Mouse (Mus musculus) liver, embryonic 11.5 days (tissue): ENCODE results near the gene Rab5c. TPM values are rescaled to one million over a fixed set of nuclear protein-coding genes. Genes with fewer than 3 reads are reported as not detected.

ENCODE experiments used
- ATAC-seq: fragments of 200-750 bp; cut with Nextera tagmentation; replicated peaks from 2 replicates; pipeline ENCODE4 v1.8.0; 2017; ENCODE audit warnings: moderate number of reproducible peaks, mild to moderate bottlenecking, moderate TSS enrichment, moderate library complexity; ENCODE audit not compliant: low FRiP score
- DNase-seq: peaks from one replicate; pipeline ENCODE4 v3.0.0-alpha.2; 2017; ENCODE audit warnings: low spot score
- H3K27ac ChIP-seq: fragments of 300-500 bp; sonication (generic); 2 replicates; pipeline ENCODE4 v1.5.1; 2014; ENCODE audit warnings: mild to moderate bottlenecking, low read depth, low read length, control low read depth
- H3K27me3 ChIP-seq: fragments of 300-500 bp; sonication (generic); replicated peaks from 2 replicates; pipeline ENCODE4 v1.6.1; 2014; ENCODE audit warnings: low read length, mixed read lengths; ENCODE audit not compliant: control insufficient read depth, insufficient read depth
- H3K36me3 ChIP-seq: fragments of 300-500 bp; sonication (generic); 2 replicates; pipeline ENCODE4 v1.6.1; 2014; ENCODE audit warnings: mild to moderate bottlenecking, low read length, moderate library complexity, mixed read lengths; ENCODE audit not compliant: control insufficient read depth, insufficient read depth
- H3K4me1 ChIP-seq: fragments of 300-500 bp; sonication (generic); replicated peaks from 2 replicates; pipeline ENCODE4 v1.6.1; 2014; ENCODE audit warnings: low read length, mixed read lengths; ENCODE audit not compliant: control insufficient read depth, insufficient read depth
- H3K4me2 ChIP-seq: fragments of 300-500 bp; sonication (generic); 2 replicates; pipeline ENCODE4 v1.6.1; 2014; ENCODE audit warnings: mild to moderate bottlenecking, control low read depth, moderate library complexity
- H3K4me3 ChIP-seq: fragments of 300-500 bp; sonication (generic); 2 replicates; pipeline ENCODE4 v1.5.1; 2014; ENCODE audit warnings: low read depth, low read length, control low read depth
- H3K9ac ChIP-seq: fragments of 300-500 bp; sonication (generic); 2 replicates; pipeline ENCODE4 v1.6.1; 2014; ENCODE audit warnings: low read depth, low read length, control low read depth
- H3K9me3 ChIP-seq: fragments of 300-500 bp; sonication (generic); 2 replicates; pipeline ENCODE4 v1.6.1; 2016; ENCODE audit warnings: low read length, inconsistent platforms, mixed read lengths; ENCODE audit not compliant: control insufficient read depth
- WGBS: fragments of 180-500 bp; shearing (Covaris S2); extraction: QIAGEN DNeasy Blood & Tissue Kit; methylation state at CpG from one replicate; pipeline ENCODE4 v1.1.7; 2014; 5-methylcytosine and 5-hydroxymethylcytosine counted together
- polyA plus RNA-seq: library from polyadenylated mRNA; unstranded; fragments of >200 nt; fragmentation: Nextera tagmentation; extraction: Ambion mirVana; gene quantifications from 2 replicates; pipeline ENCODE4 v1.2.1, GENCODE M21; 2014

The Rab5c gene
- polyA plus RNA-seq, 1 experiment from 2014 or later: 51.2 TPM

GRCm38 (mm10) chr11:100730477-100731205 is 7.4 kb downstream of the Rab5c start:
- no peak for ATAC-seq
- Histone ChIP-seq H3K27ac (no peak overlapping the region), H3K4me3 (no peak overlapping the region), H3K36me3 (peaks cover 12% of the 10 kb centered on the region; the same call in 1 of the 2 replicates), H3K4me2 (no peak overlapping the region), H3K4me1 (peaks cover 31% of the 10 kb centered on the region), H3K9ac (no peak overlapping the region), H3K27me3 (no peaks in the 10 kb centered on the region), H3K9me3 (no peaks in the 10 kb centered on the region)
- 84% methylated on average over 6 of the region's 6 CpGs for WGBS
- no peak for DNase-seq

GRCm38 (mm10) chr11:100729976-100730375 is 8.0 kb downstream of the Rab5c start:
- Histone ChIP-seq H3K27ac (no peak overlapping the region), H3K27me3 (no peaks in the 10 kb centered on the region), H3K9ac (no peak overlapping the region), H3K9me3 (no peaks in the 10 kb centered on the region), H3K4me1 (peaks cover 31% of the 10 kb centered on the region), H3K36me3 (peaks cover 12% of the 10 kb centered on the region; the same call in 1 of the 2 replicates), H3K4me3 (no peak overlapping the region), H3K4me2 (no peak overlapping the region)
- ATAC-seq (no peak), DNase-seq (no peak)
- WGBS: 54% methylated on average over 4 of the region's 4 CpGs

GRCm38 (mm10) chr11:100728601-100729000 is 9.4 kb downstream of the Rab5c start:
- no peak overlapping the region for H3K27ac ChIP-seq
- H3K4me3 ChIP-seq: no peak overlapping the region
- H3K4me2 ChIP-seq: no peak overlapping the region
- H3K9me3 ChIP-seq: no peaks in the 10 kb centered on the region
- H3K9ac ChIP-seq: no peak overlapping the region
- H3K27me3 ChIP-seq: no peaks in the 10 kb centered on the region
- H3K36me3 ChIP-seq: peaks cover 12% of the 10 kb centered on the region; the same call in 1 of the 2 replicates
- H3K4me1 ChIP-seq: peaks cover 40% of the 10 kb centered on the region
- 88% methylated on average over 6 of the region's 6 CpGs for WGBS
- ATAC-seq (no peak), DNase-seq (no peak)

DNA sequence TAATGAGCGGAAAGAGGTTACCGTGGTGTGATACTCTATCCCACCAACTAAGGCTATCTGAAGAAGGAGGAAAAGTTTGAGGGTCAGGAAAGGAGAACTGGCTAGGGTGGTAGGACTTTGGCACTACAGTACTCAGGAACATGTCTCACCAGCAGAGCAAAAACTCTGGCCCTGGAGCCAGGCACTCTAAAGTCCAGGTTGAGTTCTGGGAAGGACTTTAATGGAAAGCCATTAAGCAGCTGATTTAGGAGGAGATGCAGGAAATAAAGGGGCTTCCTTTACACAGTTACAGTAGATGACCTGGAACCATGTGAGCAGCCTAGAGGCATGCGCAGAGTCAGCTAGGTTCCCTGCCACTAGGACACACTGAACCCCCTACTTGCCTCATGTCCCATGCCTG is 10.8 kb downstream of the Rab5c start:
- H3K9me3 ChIP-seq: no peaks in the 10 kb centered on the region
- H3K4me2 ChIP-seq: no peak overlapping the region
- H3K4me3 ChIP-seq: no peak overlapping the region
- WGBS: 93% methylated on average over 3 of the region's 3 CpGs
- H3K4me1 ChIP-seq: peaks cover 45% of the 10 kb centered on the region
- H3K27ac ChIP-seq: no peak overlapping the region
- H3K36me3 ChIP-seq: peaks cover 9% of the 10 kb centered on the region; the same call in 1 of the 2 replicates
- H3K9ac ChIP-seq: no peak overlapping the region
- H3K27me3 ChIP-seq: no peaks in the 10 kb centered on the region
- no peak for DNase-seq
- no peak for ATAC-seq

DNA sequence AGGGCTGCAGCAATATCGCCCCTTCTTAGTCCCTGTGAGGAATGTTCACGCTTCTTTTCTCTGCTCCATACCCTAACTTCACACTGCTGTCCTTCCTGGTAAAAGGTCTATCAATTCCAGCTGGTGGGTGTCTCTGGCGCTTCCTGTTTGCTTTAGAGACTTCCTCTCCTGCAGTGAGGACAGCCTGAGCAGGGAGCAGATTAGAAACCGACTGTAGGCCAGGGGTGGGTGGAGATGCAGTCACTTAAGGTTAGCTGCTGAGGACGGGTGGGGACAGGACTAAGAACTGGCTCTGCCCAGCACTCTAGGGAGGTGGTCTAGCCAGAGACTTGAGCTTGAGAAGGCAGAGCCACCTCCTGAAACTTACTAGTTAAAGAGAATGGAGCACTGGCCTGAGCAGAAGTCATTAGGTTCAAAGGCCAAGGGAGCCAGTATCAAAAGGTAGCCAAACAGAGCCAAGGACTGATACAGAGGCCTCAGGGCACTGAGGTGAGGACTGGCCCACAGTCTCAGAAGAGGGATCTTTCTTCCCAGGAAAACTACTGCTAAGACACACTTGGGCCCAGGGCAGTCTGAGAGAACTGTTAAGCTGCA is 13.0 kb downstream of the Rab5c start:
- no peak overlapping the region for H3K4me3 ChIP-seq
- 21% methylated on average over 5 of the region's 5 CpGs for WGBS
- peak overlapping the region; percentile 9; the same call in 1 of the 2 replicates for H3K4me2 ChIP-seq
- H3K4me1 ChIP-seq: peaks cover 61% of the 10 kb centered on the region
- H3K36me3 ChIP-seq: peaks cover 9% of the 10 kb centered on the region; the same call in 1 of the 2 replicates
- no peaks in the 10 kb centered on the region for H3K9me3 ChIP-seq
- DNase-seq: no peak
- H3K27ac ChIP-seq: peak overlapping the region; percentile 67
- no peaks in the 10 kb centered on the region for H3K27me3 ChIP-seq
- ATAC-seq: peak; percentile 47; the same call in 1 of the 2 replicates
- H3K9ac ChIP-seq: no peak overlapping the region

DNA sequence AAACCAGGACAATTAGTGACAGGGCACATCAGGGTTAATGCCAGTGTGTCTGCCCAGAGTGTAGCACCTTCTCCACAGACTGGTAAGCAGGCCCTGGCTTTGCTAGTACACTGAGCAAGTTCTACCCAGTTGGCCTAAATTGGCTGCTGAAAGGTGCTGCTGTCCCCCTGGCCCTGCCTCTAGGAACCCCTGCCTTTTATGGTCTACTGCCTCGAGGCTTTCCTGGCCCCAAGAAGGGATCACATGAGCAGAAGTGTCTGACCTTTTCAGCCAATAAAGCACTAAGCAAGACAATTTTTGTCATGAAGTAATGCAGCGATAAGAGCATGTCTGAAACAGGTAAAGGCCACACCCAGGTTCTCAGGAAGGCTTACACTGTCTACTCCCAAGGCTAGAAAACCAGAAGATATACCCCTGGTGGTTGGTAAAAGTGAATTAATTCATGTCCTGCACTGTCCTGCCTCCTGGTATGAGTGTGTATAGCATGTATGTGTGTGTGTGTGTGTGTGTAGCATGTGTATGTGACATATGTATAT is 15.5 kb downstream of the Rab5c start:
- Histone ChIP-seq H3K9me3 (no peaks in the 10 kb centered on the region), H3K9ac (0 out of 2 replicates have a peak overlapping the region, but pooled peaks have one; percentile 25), H3K4me2 (peak overlapping the region; percentile 42), H3K36me3 (peaks cover 20% of the 10 kb centered on the region), H3K27me3 (no peaks in the 10 kb centered on the region), H3K4me3 (no peak overlapping the region; the same call in 1 of the 2 replicates), H3K27ac (peak overlapping the region; percentile 74), H3K4me1 (peaks cover 64% of the 10 kb centered on the region)
- ATAC-seq (peak; percentile 6; the same call in 1 of the 2 replicates), DNase-seq (no peak)
- WGBS: 49% methylated on average over 2 of the region's 2 CpGs

DNA sequence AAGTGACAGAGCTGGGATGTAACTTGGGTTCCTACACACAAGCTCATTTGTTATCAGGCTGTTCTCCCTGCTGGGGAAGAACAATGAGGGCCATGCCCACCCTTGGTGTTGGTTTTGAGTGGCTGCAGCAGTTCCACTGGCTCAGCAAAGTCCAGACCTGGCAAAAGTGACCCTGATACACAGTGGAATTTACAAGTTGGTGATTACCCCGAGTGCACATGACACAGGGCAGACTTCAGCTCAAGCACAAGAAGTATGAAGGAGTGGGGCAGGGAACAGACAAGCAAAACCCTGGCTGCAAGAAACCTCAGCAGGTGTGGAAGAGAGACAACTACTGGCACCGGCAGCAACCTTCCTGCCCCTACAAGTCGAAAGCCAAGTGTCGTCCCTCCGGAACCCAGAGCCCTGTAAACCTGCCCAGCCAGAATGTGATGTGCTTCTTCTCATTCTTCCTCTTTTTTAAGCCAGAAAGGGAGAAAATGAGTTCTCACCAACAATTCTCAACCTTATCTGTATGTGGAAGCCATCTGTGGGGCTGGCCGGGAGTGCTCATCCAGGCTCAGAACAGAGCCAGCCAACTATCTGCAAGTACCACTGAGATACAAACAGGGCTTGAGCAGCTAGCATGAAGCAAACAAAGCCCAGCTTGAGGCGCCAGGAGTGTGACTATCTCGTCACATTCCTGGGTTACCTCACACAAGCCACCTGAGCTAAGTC is 16.1 kb downstream of the Rab5c start:
- H3K4me1 ChIP-seq: peaks cover 61% of the 10 kb centered on the region
- peak; percentile 76 for ATAC-seq

GRCm38 (mm10) chr11:100721254-100721653 is 16.8 kb downstream of the Rab5c start:
- peak overlapping the region; percentile 29 for H3K4me2 ChIP-seq
- WGBS: 34% methylated on average over 4 of the region's 4 CpGs
- DNase-seq (no peak), ATAC-seq (no peak)
- H3K27me3 ChIP-seq: no peaks in the 10 kb centered on the region
- peaks cover 61% of the 10 kb centered on the region for H3K4me1 ChIP-seq
- H3K36me3 ChIP-seq: peaks cover 24% of the 10 kb centered on the region
- H3K9ac ChIP-seq: 0 out of 2 replicates have a peak overlapping the region, but pooled peaks have one; percentile 25
- H3K27ac ChIP-seq: peak overlapping the region; percentile 74
- H3K9me3 ChIP-seq: no peaks in the 10 kb centered on the region
- H3K4me3 ChIP-seq: no peak overlapping the region

More for the DNA sequence above, 16.1 kb downstream of the Rab5c start:
- Histone ChIP-seq H3K9me3 (no peaks in the 10 kb centered on the region), H3K36me3 (peaks cover 20% of the 10 kb centered on the region), H3K4me3 (no peak overlapping the region; the same call in 1 of the 2 replicates), H3K4me2 (peak overlapping the region; percentile 42), H3K27me3 (no peaks in the 10 kb centered on the region), H3K27ac (peak overlapping the region; percentile 74), H3K9ac (0 out of 2 replicates have a peak overlapping the region, but pooled peaks have one; percentile 25)
- 40% methylated on average over 8 of the region's 8 CpGs for WGBS
- no peak for DNase-seq
